Comparison of ENCODE assay signal across 22 mouse cellular contexts in the genomic region with DNA sequence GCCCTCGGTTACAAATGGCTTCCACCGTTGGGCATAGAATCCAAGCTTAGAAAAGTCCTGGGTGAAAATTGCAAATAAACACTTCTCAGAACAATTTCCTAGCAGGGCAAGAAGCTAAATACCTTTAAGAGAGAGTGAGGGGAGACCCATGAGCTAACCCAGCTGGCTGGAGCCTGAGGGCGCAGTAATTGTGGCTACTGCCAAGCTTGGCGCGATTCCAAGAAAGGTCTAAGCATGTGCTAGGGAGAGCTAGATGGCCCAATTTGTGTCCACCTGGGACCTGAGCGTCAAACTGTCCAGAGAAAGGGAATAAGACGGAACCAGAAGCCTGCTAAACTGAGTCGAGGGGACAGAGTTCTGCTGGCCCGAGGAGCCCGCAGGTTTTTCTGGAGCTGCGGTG. TPM values are rescaled to one million over a fixed set of nuclear protein-coding genes. Genes with fewer than 3 reads are reported as not detected.
DNase-seq lines count a peak whose midpoint lies in the region; ATAC-seq and TF ChIP-seq lines count a peak whose summit lies in the region.
"Had no signal": no experiment of that assay in that cellular context is flagged by ENCODE, and none has a peak within 500 bp of the region (broad histone marks: within the 10 kb centered on the region; RNA-seq: fewer than 3 reads in every experiment).

No protein-coding gene starts in this region.

- H3K36me3 ChIP-seq in hindbrain, postnatal 0 days (ENCODE audit: insufficient read depth, low read length) = no peaks in the 10 kb centered on the region
- no peaks in the 10 kb centered on the region for H3K36me3 ChIP-seq in hindbrain, embryonic 11.5 days (ENCODE audit: control insufficient read depth, insufficient read depth, low read length)
- H3K36me3 ChIP-seq: heart, embryonic 15.5 days; hindbrain, embryonic 10.5 days; intestine, embryonic 15.5 days; midbrain, embryonic 12.5 days; stomach, embryonic 15.5 days had no signal

- H3K27ac ChIP-seq in cerebellum, adult 2 months (ENCODE audit: insufficient read depth, low read length) = no peak overlapping the region
- H3K27ac ChIP-seq in hindbrain, postnatal 0 days = no peak overlapping the region
- H3K27ac ChIP-seq in hindbrain, embryonic 11.5 days (ENCODE audit: low read depth, low read length) = no peak overlapping the region
- H3K27ac ChIP-seq: gastrocnemius, adult 2 months; heart, embryonic 15.5 days; hindbrain, embryonic 10.5 days; intestine, embryonic 15.5 days; layer of hippocampus, adult 2 months; macrophage; midbrain, embryonic 12.5 days; stomach, embryonic 15.5 days had no signal

- no peaks in the 10 kb centered on the region for H3K4me1 ChIP-seq in cerebellum, adult 2 months (ENCODE audit: control insufficient read depth, insufficient read depth, low read length)
- H3K4me1 ChIP-seq in hindbrain, postnatal 0 days (ENCODE audit: insufficient read depth, low read length) = no peaks in the 10 kb centered on the region
- no peaks in the 10 kb centered on the region for H3K4me1 ChIP-seq in hindbrain, embryonic 11.5 days (replicated peaks; ENCODE audit: control insufficient read depth, insufficient read depth, low read length)
- H3K4me1 ChIP-seq: heart, embryonic 15.5 days; hindbrain, embryonic 10.5 days; intestine, embryonic 15.5 days; midbrain, embryonic 12.5 days; stomach, embryonic 15.5 days had no signal

- TF ChIP-seq CTCF in cerebellum, adult 2 months (IDR thresholded peaks at IDR 0.05; ENCODE audit: borderline replicate concordance, insufficient read depth, low read depth, low read length) = no peak
- no peak for TF ChIP-seq CTCF in hindbrain, postnatal 0 days (IDR thresholded peaks at IDR 0.05; ENCODE audit: low read depth)

- WGBS in cerebellum, adult 2 months = 46% methylated on average over 11 of the region's 11 CpGs
- 75% methylated on average over 11 of the region's 11 CpGs for WGBS in hindbrain, postnatal 0 days
- 92% methylated on average over 11 of the region's 11 CpGs for WGBS in hindbrain, embryonic 11.5 days

- H3K9ac ChIP-seq in hindbrain, postnatal 0 days (replicated peaks; ENCODE audit: low read length) = no peak overlapping the region
- H3K9ac ChIP-seq in hindbrain, embryonic 11.5 days (ENCODE audit: low read depth, low read length) = no peak overlapping the region
- H3K9ac ChIP-seq: heart, embryonic 15.5 days; intestine, embryonic 15.5 days; midbrain, embryonic 12.5 days; stomach, embryonic 15.5 days had no signal

- H3K4me2 ChIP-seq in hindbrain, postnatal 0 days (ENCODE audit: low read depth, low read length) = no peak overlapping the region
- no peak overlapping the region for H3K4me2 ChIP-seq in hindbrain, embryonic 11.5 days (replicated peaks; ENCODE audit: low read depth, low read length)
- H3K4me2 ChIP-seq: heart, embryonic 15.5 days; intestine, embryonic 15.5 days; midbrain, embryonic 12.5 days; stomach, embryonic 15.5 days had no signal

- H3K4me3 ChIP-seq in cerebellum, adult 2 months (replicated peaks; ENCODE audit: insufficient read depth, low read depth, low read length) = no peak overlapping the region
- no peak overlapping the region for H3K4me3 ChIP-seq in hindbrain, postnatal 0 days (ENCODE audit: low read length)
- no peak overlapping the region for H3K4me3 ChIP-seq in hindbrain, embryonic 11.5 days (ENCODE audit: low read depth, low read length)
- H3K4me3 ChIP-seq: erythroblast, embryonic 14.5 days; gastrocnemius, adult 2 months; heart, embryonic 15.5 days; hindbrain, embryonic 10.5 days; intestine, embryonic 15.5 days; layer of hippocampus, adult 2 months; midbrain, embryonic 12.5 days; stomach, embryonic 15.5 days had no signal

- DNase-seq in cerebellum, adult 2 months = peak; percentile 32 to 52
- DNase-seq in cerebellum, adult 9-10 months = no peak
- peak; percentile 67 for DNase-seq in hindbrain, postnatal 0 days (ENCODE audit: low spot score)
- DNase-seq in hindbrain, embryonic 11.5 days (ENCODE audit: low spot score) = no peak
- peak; percentile 6 for DNase-seq in 3T3-L1 (ENCODE audit: low read depth, low spot score)
- DNase-seq in forelimb bud, embryonic 11.5 days (ENCODE audit: low read depth, low spot score) = peak; percentile 63
- DNase-seq in thymus, postnatal 4 days = no peak
- DNase-seq: adrenal gland, postnatal 36 days; B cell, adult 2 months; gastrocnemius, adult 2 months; liver; lung, adult 2 months had no signal

- TF ChIP-seq POLR2A in cerebellum, adult 2 months (IDR thresholded peaks at IDR 0.05; ENCODE audit: borderline replicate concordance, insufficient read depth, low read length) = no peak

- no peaks in the 10 kb centered on the region for H3K9me3 ChIP-seq in hindbrain, postnatal 0 days (ENCODE audit: low read length)
- no peaks in the 10 kb centered on the region for H3K9me3 ChIP-seq in hindbrain, embryonic 11.5 days (ENCODE audit: control insufficient read depth, low read length)
- H3K9me3 ChIP-seq: heart, embryonic 15.5 days; hindbrain, embryonic 10.5 days; intestine, embryonic 15.5 days; midbrain, embryonic 12.5 days; stomach, embryonic 15.5 days had no signal

- no peaks in the 10 kb centered on the region for H3K27me3 ChIP-seq in cerebellum, adult 2 months (ENCODE audit: control insufficient read depth, insufficient read depth, low read length)
- no peaks in the 10 kb centered on the region for H3K27me3 ChIP-seq in hindbrain, postnatal 0 days (ENCODE audit: insufficient read depth, low read length)
- no peaks in the 10 kb centered on the region for H3K27me3 ChIP-seq in hindbrain, embryonic 11.5 days (ENCODE audit: control insufficient read depth, insufficient read depth, low read length)
- H3K27me3 ChIP-seq: heart, embryonic 15.5 days; intestine, embryonic 15.5 days; midbrain, embryonic 12.5 days; stomach, embryonic 15.5 days had no signal

- ATAC-seq in hindbrain, postnatal 0 days = no peak
- ATAC-seq in hindbrain, embryonic 11.5 days (ENCODE audit: low FRiP score) = no peak
- ATAC-seq in frontal cortex, adult (ENCODE audit: low TSS enrichment) = no peak
- ATAC-seq: forebrain, embryonic 16.5 days; intestine, embryonic 15.5 days had no signal

RNA-seq across cellular contexts. Expression of gene Lsm6, which starts 7.5 kb away (rescaled TPM):
- 102 and 120 TPM in 2 replicates for polyA plus RNA-seq in cerebellum, adult 2 months (2012; rRNA removed)
- 21.5 and 22.1 TPM in 2 replicates for total RNA-seq in hindbrain, postnatal 0 days (2014; rRNA removed)
- 170 and 173 TPM in 2 replicates for polyA plus RNA-seq in hindbrain, postnatal 0 days (2015; fragmentation: Nextera tagmentation; extraction: Ambion mirVana)
- polyA plus RNA-seq in hindbrain, embryonic 11.5 days (2014; fragmentation: Nextera tagmentation; extraction: Ambion mirVana) = 220 and 233 TPM in 2 replicates

Comparison
In these comparisons a context has a peak if more than half of its experiments do, and no peak if none do; other contexts are left out.
1. DNase-seq: peak in cerebellum, adult 2 months (2 of 2), hindbrain, postnatal 0 days (single experiment), 3T3-L1 (single experiment) and forelimb bud, embryonic 11.5 days (single experiment); none in cerebellum, adult 9-10 months (single experiment), hindbrain, embryonic 11.5 days (single experiment) and thymus, postnatal 4 days (single experiment).